In the genomic region with DNA sequence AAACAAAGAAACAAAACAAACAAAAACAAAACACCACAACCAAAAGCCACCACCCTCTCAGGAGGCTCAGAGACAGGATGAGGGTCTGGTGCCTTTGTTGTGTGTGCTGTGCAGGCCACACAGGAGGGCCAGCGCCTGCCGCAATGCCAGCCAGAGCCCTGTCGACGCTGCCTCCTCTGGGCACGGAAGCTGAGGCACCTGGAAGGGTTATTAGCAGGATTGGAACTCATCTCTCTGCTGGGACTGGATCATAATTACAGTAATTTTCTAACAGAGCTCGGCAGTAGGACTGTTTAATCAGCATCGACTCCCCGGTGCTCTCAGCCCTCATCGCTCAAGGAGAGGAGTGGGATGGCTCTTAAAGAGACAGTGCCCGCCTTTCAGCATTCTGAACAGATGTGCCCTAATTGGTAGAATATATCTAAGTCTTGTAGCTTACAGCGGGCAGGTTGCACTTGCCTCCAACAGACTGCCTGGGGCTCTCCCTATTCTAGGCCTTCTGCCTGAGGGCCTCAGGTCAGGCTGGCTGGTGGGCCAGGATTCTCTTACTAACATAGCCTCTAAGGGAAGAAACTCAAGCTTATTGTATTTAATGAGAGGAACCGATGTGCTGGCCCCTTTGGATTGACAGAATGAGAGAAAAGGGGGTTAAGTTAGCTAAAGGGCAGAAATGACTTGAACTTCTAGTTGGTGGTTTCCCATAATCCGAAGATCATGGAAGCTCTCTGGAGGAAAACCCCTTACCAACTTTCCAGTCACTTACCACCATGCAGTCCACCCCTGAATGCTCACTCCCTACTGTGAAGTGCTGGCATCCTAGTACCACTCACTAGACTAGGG, we compare ENCODE assay signal across 9 mouse cellular contexts. TPM values are rescaled to one million over a fixed set of nuclear protein-coding genes. Genes with fewer than 3 reads are reported as not detected.
DNase-seq lines count a peak whose midpoint lies in the region; ATAC-seq and TF ChIP-seq lines count a peak whose summit lies in the region.
"Had no signal": no experiment of that assay in that cellular context is flagged by ENCODE, and none has a peak within 500 bp of the region (broad histone marks: within the 10 kb centered on the region; RNA-seq: fewer than 3 reads in every experiment).

No protein-coding gene starts in this region.

- peaks cover 10% of the 10 kb centered on the region for H3K36me3 ChIP-seq in kidney, embryonic 14.5 days (ENCODE audit: control insufficient read depth, insufficient read depth, low read length)
- peaks cover 26% of the 10 kb centered on the region for H3K36me3 ChIP-seq in embryonic facial prominence, embryonic 10.5 days (replicated peaks)
- H3K36me3 ChIP-seq in forebrain, postnatal 0 days (ENCODE audit: insufficient read depth) = peaks cover 23% of the 10 kb centered on the region
- H3K36me3 ChIP-seq in midbrain, embryonic 15.5 days (replicated peaks) = peaks cover 11% of the 10 kb centered on the region; the same call in 1 of the 2 replicates
- H3K36me3 ChIP-seq in limb, embryonic 10.5 days = peaks cover 21% of the 10 kb centered on the region

- 50% methylated on average over 13 of the region's 13 CpGs for WGBS in kidney, embryonic 14.5 days
- WGBS in embryonic facial prominence, embryonic 10.5 days = 32% methylated on average over 13 of the region's 13 CpGs
- WGBS in forebrain, postnatal 0 days = 26% methylated on average over 13 of the region's 13 CpGs
- WGBS in midbrain, embryonic 15.5 days = 27% methylated on average over 13 of the region's 13 CpGs
- 41% methylated on average over 13 of the region's 13 CpGs for WGBS in limb, embryonic 10.5 days

- no peak for TF ChIP-seq CTCF in forebrain, postnatal 0 days (IDR thresholded peaks at IDR 0.05; ENCODE audit: low read depth)

- 0 out of 2 replicates have a peak overlapping the region, but pooled peaks have one; percentile 1 for H3K9ac ChIP-seq in kidney, embryonic 14.5 days (ENCODE audit: low read depth, low read length)
- no peak overlapping the region for H3K9ac ChIP-seq in forebrain, postnatal 0 days
- no peak overlapping the region for H3K9ac ChIP-seq in midbrain, embryonic 15.5 days

- H3K4me2 ChIP-seq in kidney, embryonic 14.5 days (replicated peaks; ENCODE audit: low read depth, low read length) = no peak overlapping the region
- H3K4me2 ChIP-seq in forebrain, postnatal 0 days (ENCODE audit: low read depth) = no peak overlapping the region
- H3K4me2 ChIP-seq in midbrain, embryonic 15.5 days = peak overlapping the region; percentile 22

- H3K27me3 ChIP-seq in kidney, embryonic 14.5 days (ENCODE audit: control insufficient read depth, insufficient read depth, low read length) = no peaks in the 10 kb centered on the region
- H3K27me3 ChIP-seq in embryonic facial prominence, embryonic 10.5 days (replicated peaks; ENCODE audit: low read depth, poor library complexity, severe bottlenecking) = no peaks in the 10 kb centered on the region
- no peaks in the 10 kb centered on the region for H3K27me3 ChIP-seq in forebrain, postnatal 0 days (ENCODE audit: insufficient read depth, low read length)
- H3K27me3 ChIP-seq in midbrain, embryonic 15.5 days (replicated peaks) = no peaks in the 10 kb centered on the region
- H3K27me3 ChIP-seq in limb, embryonic 10.5 days (ENCODE audit: low read depth, poor library complexity, severe bottlenecking) = no peaks in the 10 kb centered on the region

- no peak for DNase-seq in kidney, postnatal 36 days
- DNase-seq in embryonic facial prominence, embryonic 10.5 days (ENCODE audit: low spot score) = no peak
- DNase-seq in forebrain, postnatal 0 days = no peak
- DNase-seq in limb, embryonic 10.5 days (ENCODE audit: low spot score) = no peak
- no peak for DNase-seq in thymus, postnatal 36 days
- no peak for DNase-seq in T-cell, adult 2 months (ENCODE audit: low spot score)
- DNase-seq: adrenal gland, postnatal 25 days had no signal

- no peak for ATAC-seq in kidney, embryonic 14.5 days (ENCODE audit: low FRiP score, low TSS enrichment)
- ATAC-seq in forebrain, postnatal 0 days = 0 out of 2 replicates have a peak, but pooled peaks have one; percentile 19
- peak; percentile 25; the same call in 1 of the 2 replicates for ATAC-seq in midbrain, embryonic 15.5 days (replicated peaks)

- H3K4me1 ChIP-seq in kidney, embryonic 14.5 days (ENCODE audit: control insufficient read depth, insufficient read depth, low read length) = peaks cover 21% of the 10 kb centered on the region; the same call in 1 of the 2 replicates
- peaks cover 38% of the 10 kb centered on the region for H3K4me1 ChIP-seq in embryonic facial prominence, embryonic 10.5 days
- H3K4me1 ChIP-seq in forebrain, postnatal 0 days (ENCODE audit: insufficient read depth) = no peaks in the 10 kb centered on the region
- peaks cover 45% of the 10 kb centered on the region for H3K4me1 ChIP-seq in midbrain, embryonic 15.5 days
- H3K4me1 ChIP-seq in limb, embryonic 10.5 days = peaks cover 30% of the 10 kb centered on the region

- H3K27ac ChIP-seq in kidney, embryonic 14.5 days (ENCODE audit: low read depth, low read length) = no peak overlapping the region
- H3K27ac ChIP-seq in embryonic facial prominence, embryonic 10.5 days (replicated peaks) = peak overlapping the region; percentile 69
- no peak overlapping the region for H3K27ac ChIP-seq in forebrain, postnatal 0 days (ENCODE audit: low read depth, low read length)
- H3K27ac ChIP-seq in midbrain, embryonic 15.5 days = peak overlapping the region; percentile 31
- H3K27ac ChIP-seq in limb, embryonic 10.5 days = no peak overlapping the region

- no peak overlapping the region for H3K4me3 ChIP-seq in kidney, embryonic 14.5 days (ENCODE audit: low read length)
- H3K4me3 ChIP-seq in embryonic facial prominence, embryonic 10.5 days = peak overlapping the region; percentile 26; the same call in 1 of the 2 replicates
- no peak overlapping the region for H3K4me3 ChIP-seq in forebrain, postnatal 0 days (ENCODE audit: low read depth, low read length)
- no peak overlapping the region for H3K4me3 ChIP-seq in midbrain, embryonic 15.5 days
- H3K4me3 ChIP-seq in limb, embryonic 10.5 days = no peak overlapping the region

- H3K9me3 ChIP-seq in kidney, embryonic 14.5 days (ENCODE audit: control insufficient read depth, low read length) = no peaks in the 10 kb centered on the region
- no peaks in the 10 kb centered on the region for H3K9me3 ChIP-seq in embryonic facial prominence, embryonic 10.5 days
- no peaks in the 10 kb centered on the region for H3K9me3 ChIP-seq in forebrain, postnatal 0 days (ENCODE audit: low read length)
- H3K9me3 ChIP-seq in midbrain, embryonic 15.5 days = no peaks in the 10 kb centered on the region
- H3K9me3 ChIP-seq in limb, embryonic 10.5 days (replicated peaks) = no peaks in the 10 kb centered on the region

RNA-seq across cellular contexts. Expression of gene Snx11, which starts 12.6 kb away (rescaled TPM):
- polyA plus RNA-seq in kidney, embryonic 14.5 days (2014; fragmentation: Nextera tagmentation; extraction: Ambion mirVana) = 8.6 and 10.2 TPM in 2 replicates
- polyA plus RNA-seq in embryonic facial prominence, embryonic 10.5 days (2016; fragmentation: Nextera tagmentation; extraction: Ambion mirVana) = 22.4 and 25.5 TPM in 2 replicates
- 59.2 and 68.8 TPM in 2 replicates for total RNA-seq in forebrain, postnatal 0 days (2014; rRNA removed)
- 32.7 and 37.1 TPM in 2 replicates for polyA plus RNA-seq in forebrain, postnatal 0 days (2015; fragmentation: Nextera tagmentation; extraction: Ambion mirVana)
- 47.2 and 51.1 TPM in 2 replicates for polyA plus RNA-seq in midbrain, embryonic 15.5 days (2015; fragmentation: Nextera tagmentation; extraction: Ambion mirVana)
- 21.4 and 22.0 TPM in 2 replicates for polyA plus RNA-seq in limb, embryonic 10.5 days (2016; fragmentation: Nextera tagmentation; extraction: Ambion mirVana)

RNA-seq across cellular contexts. Expression of gene Cbx1, which starts 24.2 kb away (rescaled TPM):
- 137 and 181 TPM in 2 replicates for polyA plus RNA-seq in kidney, embryonic 14.5 days (2014; fragmentation: Nextera tagmentation; extraction: Ambion mirVana)
- 201 and 213 TPM in 2 replicates for polyA plus RNA-seq in embryonic facial prominence, embryonic 10.5 days (2016; fragmentation: Nextera tagmentation; extraction: Ambion mirVana)
- total RNA-seq in forebrain, postnatal 0 days (2014; rRNA removed) = 57.0 and 62.4 TPM in 2 replicates
- polyA plus RNA-seq in forebrain, postnatal 0 days (2015; fragmentation: Nextera tagmentation; extraction: Ambion mirVana) = 53.7 and 55.6 TPM in 2 replicates
- 70.6 and 76.7 TPM in 2 replicates for polyA plus RNA-seq in midbrain, embryonic 15.5 days (2015; fragmentation: Nextera tagmentation; extraction: Ambion mirVana)
- 179 and 200 TPM in 2 replicates for polyA plus RNA-seq in limb, embryonic 10.5 days (2016; fragmentation: Nextera tagmentation; extraction: Ambion mirVana)

Comparison
In these comparisons a context has a peak if more than half of its experiments do, and no peak if none do; other contexts are left out.
1. H3K27ac ChIP-seq: peak in embryonic facial prominence, embryonic 10.5 days (single experiment) and midbrain, embryonic 15.5 days (single experiment); none in kidney, embryonic 14.5 days (single experiment), forebrain, postnatal 0 days (single experiment) and limb, embryonic 10.5 days (single experiment).